Mouse (Mus musculus) forebrain, embryonic 14.5 days (tissue): ENCODE data around the gene Cd300lb. TPM values are rescaled to one million over a fixed set of nuclear protein-coding genes. Genes with fewer than 3 reads are reported as not detected.
A peak's percentile ranks its signal among the peaks of the same experiment; 100 is the strongest.
"Not testable (repeated sequence)": the region's sequence is repeated elsewhere in the genome, so short reads cannot be mapped to it uniquely, and the experiment has no call there.

Experiments
- ATAC-seq: fragments of 200-750 bp; cut with Nextera tagmentation; 2 replicates; pipeline ENCODE4 v1.8.0; 2017; ENCODE audit warnings: mild to moderate bottlenecking, moderate library complexity
- DNase-seq: peaks from one replicate; pipeline ENCODE4 v3.0.0-alpha.2; 2015; ENCODE audit warnings: low spot score
- H3K27ac ChIP-seq: fragments of 300-500 bp; sonication (generic); 2 replicates; pipeline ENCODE4 v1.5.1; 2014; ENCODE audit warnings: low read depth, mild to moderate bottlenecking, control low read depth, low read length, moderate library complexity
- H3K27me3 ChIP-seq: fragments of 300-500 bp; sonication (generic); replicated peaks from 2 replicates; pipeline ENCODE4 v1.6.1; 2014; ENCODE audit warnings: low read length, control low read depth, mixed read lengths; ENCODE audit not compliant: control insufficient read depth, insufficient read depth
- H3K36me3 ChIP-seq: fragments of 300-500 bp; sonication (generic); 2 replicates; pipeline ENCODE4 v1.6.1; 2014; ENCODE audit warnings: low read length, control low read depth; ENCODE audit not compliant: control insufficient read depth, insufficient read depth
- H3K4me1 ChIP-seq: fragments of 300-500 bp; sonication (generic); 2 replicates; pipeline ENCODE4 v1.6.1; 2014; ENCODE audit warnings: antibody characterized with exemption, low read length, control low read depth; ENCODE audit not compliant: control insufficient read depth, insufficient read depth
- H3K4me2 ChIP-seq: fragments of 300-500 bp; sonication (generic); 2 replicates; pipeline ENCODE4 v1.6.1; 2014; ENCODE audit warnings: mild to moderate bottlenecking, control low read depth, low read length
- H3K4me3 ChIP-seq: fragments of 300-500 bp; sonication (generic); 2 replicates; pipeline ENCODE4 v1.5.1; 2014; ENCODE audit warnings: low read depth, low read length, control low read depth
- H3K9ac ChIP-seq: fragments of 300-500 bp; sonication (generic); 2 replicates; pipeline ENCODE4 v1.6.1; 2014; ENCODE audit warnings: mild to moderate bottlenecking, low read length, control low read depth, moderate library complexity
- H3K9me3 ChIP-seq: fragments of 300-500 bp; sonication (generic); replicated peaks from 2 replicates; pipeline ENCODE4 v1.6.1; 2016; ENCODE audit warnings: low read length, control low read depth, mixed read lengths; ENCODE audit not compliant: control insufficient read depth
- WGBS: fragments of 180-500 bp; shearing (Covaris S2); extraction: QIAGEN DNeasy Blood & Tissue Kit; methylation state at CpG from one replicate; pipeline ENCODE4 v1.1.7; 2014; 5-methylcytosine and 5-hydroxymethylcytosine counted together
- polyA plus RNA-seq: library from polyadenylated mRNA; unstranded; fragments of >200 nt; fragmentation: Nextera tagmentation; extraction: Ambion mirVana; gene quantifications from 2 replicates; pipeline ENCODE4 v1.2.1, GENCODE M21; 2014

Gene Cd300lb
- polyA plus RNA-seq, 1 experiment from 2014 or later: not detected

- Histone ChIP-seq H3K9me3 (no peaks in the 10 kb centered on the region), H3K4me3 (no peak overlapping the region), H3K36me3 (no peaks in the 10 kb centered on the region), H3K9ac (no peak overlapping the region), H3K4me2 (no peak overlapping the region), H3K4me1 (no peaks in the 10 kb centered on the region), H3K27me3 (no peaks in the 10 kb centered on the region), H3K27ac (no peak overlapping the region)
- ATAC-seq (no peak), DNase-seq (no peak)
- WGBS: 74% methylated on average over 4 of the region's 4 CpGs
Observed at GRCm38 (mm10) chr11:114923961-114924360, 10.2 kb downstream of the Cd300lb start.

GRCm38 (mm10) chr11:114922439-114922838 lies 11.7 kb downstream of the Cd300lb start:
- Histone ChIP-seq H3K9me3 (no peaks in the 10 kb centered on the region), H3K4me2 (no peak overlapping the region), H3K27ac (no peak overlapping the region), H3K9ac (no peak overlapping the region), H3K4me1 (no peaks in the 10 kb centered on the region), H3K27me3 (no peaks in the 10 kb centered on the region), H3K4me3 (no peak overlapping the region), H3K36me3 (no peaks in the 10 kb centered on the region)
- 81% methylated on average over 4 of the region's 4 CpGs for WGBS
- DNase-seq (no peak), ATAC-seq (no peak)

GRCm38 (mm10) chr11:114917120-114917519 lies 17.1 kb downstream of the Cd300lb start:
- Histone ChIP-seq H3K4me3 (no peak overlapping the region), H3K36me3 (no peaks in the 10 kb centered on the region), H3K4me1 (no peaks in the 10 kb centered on the region), H3K4me2 (no peak overlapping the region), H3K27me3 (no peaks in the 10 kb centered on the region), H3K27ac (no peak overlapping the region), H3K9ac (no peak overlapping the region), H3K9me3 (no peaks in the 10 kb centered on the region)
- DNase-seq: no peak
- ATAC-seq: no peak
- WGBS: 85% methylated on average over 6 of the region's 6 CpGs

GRCm38 (mm10) chr11:114914978-114915377 lies 19.2 kb downstream of the Cd300lb start:
- H3K27ac ChIP-seq: no peak overlapping the region
- no peak overlapping the region for H3K4me2 ChIP-seq
- H3K36me3 ChIP-seq: no peaks in the 10 kb centered on the region
- no peaks in the 10 kb centered on the region for H3K9me3 ChIP-seq
- no peak for DNase-seq
- H3K9ac ChIP-seq: no peak overlapping the region
- no peak for ATAC-seq
- no peaks in the 10 kb centered on the region for H3K4me1 ChIP-seq
- H3K4me3 ChIP-seq: no peak overlapping the region
- WGBS: 58% methylated on average over 7 of the region's 7 CpGs
- H3K27me3 ChIP-seq: no peaks in the 10 kb centered on the region

GRCm38 (mm10) chr11:114912847-114913246 lies 21.3 kb downstream of the Cd300lb start:
- no peaks in the 10 kb centered on the region for H3K27me3 ChIP-seq
- no peak overlapping the region for H3K27ac ChIP-seq
- no peaks in the 10 kb centered on the region for H3K4me1 ChIP-seq
- DNase-seq (peak; percentile 87), ATAC-seq (peak; percentile 44; the same call in 1 of the 2 replicates)
- H3K4me3 ChIP-seq: no peak overlapping the region
- no peak overlapping the region for H3K4me2 ChIP-seq
- WGBS: 27% methylated on average over 9 of the region's 9 CpGs
- no peaks in the 10 kb centered on the region for H3K36me3 ChIP-seq
- no peaks in the 10 kb centered on the region for H3K9me3 ChIP-seq
- H3K9ac ChIP-seq: no peak overlapping the region

- H3K27ac ChIP-seq, H3K36me3 ChIP-seq, H3K27me3 ChIP-seq, ATAC-seq, H3K9me3 ChIP-seq, DNase-seq, H3K4me1 ChIP-seq, H3K4me3 ChIP-seq, H3K4me2 ChIP-seq, H3K9ac ChIP-seq: not testable (repeated sequence)
- 35% methylated on average over 3 of the region's 3 CpGs for WGBS
Observed at GRCm38 (mm10) chr11:114909538-114909937, 24.6 kb downstream of the Cd300lb start.

- Histone ChIP-seq H3K9me3 (no peaks in the 10 kb centered on the region), H3K4me1 (no peaks in the 10 kb centered on the region), H3K27me3 (no peaks in the 10 kb centered on the region), H3K9ac (no peak overlapping the region), H3K4me2 (no peak overlapping the region), H3K36me3 (no peaks in the 10 kb centered on the region), H3K4me3 (no peak overlapping the region), H3K27ac (no peak overlapping the region)
- ATAC-seq: no peak
- DNase-seq: no peak
- WGBS: 54% methylated on average over 4 of the region's 4 CpGs
Observed at GRCm38 (mm10) chr11:114908086-114908485, 26.1 kb downstream of the Cd300lb start.

GRCm38 (mm10) chr11:114907567-114907966 lies 26.6 kb downstream of the Cd300lb start:
- no peak for DNase-seq
- Histone ChIP-seq H3K4me2 (no peak overlapping the region), H3K4me3 (no peak overlapping the region), H3K4me1 (no peaks in the 10 kb centered on the region), H3K9ac (no peak overlapping the region), H3K27me3 (no peaks in the 10 kb centered on the region), H3K27ac (no peak overlapping the region), H3K9me3 (no peaks in the 10 kb centered on the region), H3K36me3 (no peaks in the 10 kb centered on the region)
- ATAC-seq: no peak
- 85% methylated on average over 4 of the region's 4 CpGs for WGBS

GRCm38 (mm10) chr11:114903224-114903623 lies 31.0 kb downstream of the Cd300lb start:
- DNase-seq (no peak), ATAC-seq (no peak)
- no peaks in the 10 kb centered on the region for H3K4me1 ChIP-seq
- no peak overlapping the region for H3K27ac ChIP-seq
- no peak overlapping the region for H3K9ac ChIP-seq
- 93% methylated on average over 4 of the region's 4 CpGs for WGBS
- H3K36me3 ChIP-seq: no peaks in the 10 kb centered on the region
- H3K27me3 ChIP-seq: no peaks in the 10 kb centered on the region
- H3K4me2 ChIP-seq: no peak overlapping the region
- H3K4me3 ChIP-seq: no peak overlapping the region
- H3K9me3 ChIP-seq: no peaks in the 10 kb centered on the region
